Mouse (Mus musculus) thymus, postnatal 25 days (tissue): ENCODE measurements at regions not wholly inside any gene's neighbourhood (a gene's known extent, or its start where the extent isn't known, plus 50 kb on each side); places are given as distances from the start of the nearest gene placed in this dataset.

Source experiments
- DNase-seq: peaks from one replicate; pipeline ENCODE4 v3.0.0; 2022

DNA sequence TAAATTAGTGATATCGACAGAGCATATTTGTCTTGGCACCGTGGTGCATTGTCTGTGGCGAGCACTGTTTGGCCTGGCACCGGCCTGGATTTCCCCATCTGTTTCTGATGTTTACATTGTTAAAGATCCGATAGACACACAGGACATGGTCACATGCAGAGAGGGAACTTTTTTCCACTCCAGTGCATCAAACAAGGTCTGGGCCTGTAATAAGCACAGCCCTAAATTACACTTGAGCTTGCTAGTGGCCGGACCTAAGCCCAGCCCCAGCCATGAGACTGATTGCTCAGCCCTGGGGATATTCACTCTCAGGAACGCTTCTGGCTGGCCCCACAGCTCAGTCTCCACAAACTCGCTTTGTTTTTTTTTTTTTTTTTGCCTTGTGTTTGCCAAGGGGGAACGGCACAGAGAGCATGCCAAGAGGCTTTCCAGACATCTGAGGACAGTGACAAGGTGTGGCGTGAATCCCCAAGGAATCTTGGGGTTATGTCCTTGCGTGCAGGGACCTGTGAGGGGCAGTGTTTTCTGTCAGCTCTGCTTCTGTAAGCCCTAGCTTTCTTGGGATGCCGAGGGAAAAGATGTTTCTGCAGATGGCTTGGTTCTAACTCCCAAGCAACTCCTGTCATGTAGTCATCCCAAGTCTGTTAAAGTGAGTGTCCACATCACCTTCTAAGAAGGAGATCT lies 147.3 kb downstream of the Slc4a3 start:
- DNase-seq, result no peak

DNA sequence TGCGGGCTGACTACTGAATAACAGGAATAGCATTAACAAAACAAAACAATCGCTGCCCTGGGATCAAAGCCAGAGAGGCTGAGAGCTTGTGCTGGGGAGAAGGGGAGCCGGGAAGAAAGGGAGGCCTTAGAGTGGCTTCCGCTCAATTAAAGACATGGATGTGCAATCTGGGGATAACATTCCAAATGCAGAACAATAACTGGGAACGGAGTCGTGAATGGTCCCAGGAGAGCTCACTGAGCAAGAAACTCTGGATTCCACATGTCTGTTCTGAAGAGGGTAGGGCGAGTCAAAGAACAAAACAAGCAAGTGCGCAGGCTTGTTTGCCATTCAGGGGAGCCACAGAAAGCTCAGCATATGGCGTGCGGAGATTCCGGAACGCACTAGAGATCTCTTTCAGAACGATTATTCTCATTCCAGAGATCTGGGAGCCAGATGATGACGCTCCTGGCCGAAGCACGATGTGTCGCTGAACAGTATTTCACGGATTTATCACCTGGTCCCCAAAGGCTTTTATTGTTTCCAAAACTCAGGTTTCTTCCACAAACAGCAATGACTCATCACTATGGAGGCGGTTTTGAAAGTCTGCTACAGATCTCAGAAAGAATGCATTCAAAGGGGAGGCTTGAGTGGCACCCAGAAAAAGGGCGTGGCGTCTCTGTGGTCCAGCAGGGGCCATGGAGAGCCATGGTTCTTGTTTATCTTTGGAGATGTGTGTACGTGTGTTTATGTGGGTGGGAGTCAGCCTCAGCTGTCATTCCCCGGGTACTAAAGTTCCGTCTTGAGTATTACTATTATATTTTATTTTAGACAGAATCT lies 159.0 kb downstream of the Slc4a3 start:
- DNase-seq, result no peak

DNA sequence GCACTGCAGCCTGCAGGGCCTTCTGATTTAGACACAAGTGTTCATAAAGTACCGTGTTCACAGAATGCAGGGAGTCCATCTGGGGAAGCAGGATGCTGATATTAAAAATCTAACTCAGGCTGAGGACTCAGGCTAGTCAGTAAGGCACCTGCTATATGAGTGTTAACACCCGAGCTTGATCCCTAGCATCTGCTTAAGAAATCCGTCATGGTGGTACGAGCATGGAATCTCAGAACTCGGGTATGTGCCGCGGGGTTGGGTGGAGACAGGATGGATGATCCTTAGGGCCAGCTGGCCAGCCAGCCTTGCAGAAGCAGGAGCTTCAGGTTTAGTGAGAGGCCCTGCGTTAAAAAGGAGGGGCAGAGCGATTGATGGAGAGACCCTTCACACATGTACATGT lies 160.1 kb downstream of the Slc4a3 start:
- no peak for DNase-seq

DNA sequence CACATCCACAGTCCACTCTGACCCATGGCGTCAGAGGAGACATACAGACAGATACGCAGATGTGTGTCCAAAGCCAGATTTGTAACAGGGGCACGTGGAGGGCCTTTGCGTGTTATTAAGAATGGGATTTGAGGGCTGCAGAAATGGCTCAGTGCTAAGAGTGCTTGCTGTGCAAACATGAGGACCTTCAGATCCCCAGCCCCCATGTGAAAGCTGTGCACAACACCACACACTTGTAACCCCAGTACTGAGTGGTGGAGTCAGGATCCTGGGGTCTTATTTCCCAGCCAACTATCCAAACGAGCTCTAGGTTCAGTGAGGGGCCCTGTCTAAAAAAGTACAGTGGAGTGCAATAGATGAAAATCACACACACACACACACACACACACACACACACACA lies 177.4 kb downstream of the Slc4a3 start:
- no peak for DNase-seq

DNA sequence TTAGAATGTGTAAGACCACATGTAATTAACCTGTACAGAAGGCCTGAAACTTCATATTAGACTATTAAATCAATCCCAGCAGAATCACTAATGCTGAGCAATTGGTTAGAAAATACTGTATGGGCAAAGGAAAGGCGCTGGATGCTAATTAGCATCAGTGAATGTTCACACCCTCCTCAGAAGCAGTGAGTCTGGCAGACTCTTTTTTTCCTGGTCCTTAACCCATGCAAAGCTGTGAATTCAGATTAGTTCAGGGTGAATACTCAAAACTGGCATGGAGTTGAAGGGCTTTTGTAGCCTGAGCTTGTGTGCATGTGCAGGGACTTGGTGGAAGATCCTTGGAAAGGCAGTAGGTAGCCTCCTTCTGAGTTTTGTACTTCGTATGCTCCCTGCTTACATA lies 179.3 kb downstream of the Slc4a3 start:
- DNase-seq, result no peak

DNA sequence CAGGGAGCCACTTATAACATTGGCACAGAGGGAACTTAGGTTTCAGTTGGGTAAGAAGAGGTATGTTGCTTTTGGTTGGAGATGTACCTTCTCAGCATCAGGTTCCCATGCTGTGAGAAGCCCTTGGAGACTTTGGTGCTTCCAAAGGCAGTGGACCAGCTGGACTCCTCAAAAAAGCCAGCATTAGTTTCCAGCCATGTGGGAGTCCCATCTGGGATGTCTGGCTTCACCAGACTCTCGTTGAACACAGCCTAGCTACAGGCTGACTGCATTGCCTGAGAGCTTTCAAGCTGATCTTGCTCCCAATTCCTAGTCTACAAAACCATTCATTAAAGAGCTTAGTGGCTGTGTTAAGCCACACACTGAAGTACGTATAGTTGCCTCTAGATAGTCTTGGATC lies 182.8 kb downstream of the Slc4a3 start:
- no peak for DNase-seq

DNA sequence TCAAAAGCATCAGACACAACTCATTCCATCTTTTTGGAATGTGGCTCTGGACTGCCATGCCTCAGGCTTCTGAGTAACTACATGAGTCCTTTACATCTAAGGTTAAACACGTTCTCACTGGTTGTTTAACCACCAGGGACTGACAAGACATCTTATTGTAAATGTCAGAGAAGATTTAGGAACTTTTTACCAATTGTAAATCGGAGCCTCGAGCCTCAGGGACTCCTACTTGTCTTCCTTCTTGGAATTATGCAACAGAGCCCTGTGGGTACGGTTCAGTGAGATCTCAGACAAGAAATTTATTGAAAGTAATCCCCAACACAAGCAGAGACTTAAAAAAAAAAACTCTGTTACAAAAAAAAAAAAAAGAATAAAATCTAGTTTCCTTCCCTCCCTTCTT lies 187.7 kb downstream of the Slc4a3 start:
- DNase-seq, result no peak

DNA sequence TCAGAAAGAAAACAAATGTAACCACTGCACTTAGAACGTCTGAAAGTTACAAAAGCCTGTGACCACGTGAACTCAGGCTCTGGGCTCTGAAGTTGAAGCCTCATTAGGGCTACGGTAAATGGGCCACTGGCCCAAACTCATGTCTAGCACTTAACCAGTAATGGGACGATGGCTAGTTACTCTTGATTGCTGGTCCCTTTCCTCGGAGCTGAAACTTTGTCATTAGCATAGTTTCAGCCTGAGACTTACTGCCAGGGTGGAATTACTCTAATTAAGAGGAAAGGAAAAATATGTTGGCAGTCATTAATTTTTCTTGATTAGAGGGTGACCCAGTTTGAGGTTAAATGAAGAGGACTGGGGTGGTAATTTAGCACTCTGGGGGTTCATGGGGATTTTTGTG lies 192.6 kb downstream of the Slc4a3 start:
- DNase-seq, result no peak

DNA sequence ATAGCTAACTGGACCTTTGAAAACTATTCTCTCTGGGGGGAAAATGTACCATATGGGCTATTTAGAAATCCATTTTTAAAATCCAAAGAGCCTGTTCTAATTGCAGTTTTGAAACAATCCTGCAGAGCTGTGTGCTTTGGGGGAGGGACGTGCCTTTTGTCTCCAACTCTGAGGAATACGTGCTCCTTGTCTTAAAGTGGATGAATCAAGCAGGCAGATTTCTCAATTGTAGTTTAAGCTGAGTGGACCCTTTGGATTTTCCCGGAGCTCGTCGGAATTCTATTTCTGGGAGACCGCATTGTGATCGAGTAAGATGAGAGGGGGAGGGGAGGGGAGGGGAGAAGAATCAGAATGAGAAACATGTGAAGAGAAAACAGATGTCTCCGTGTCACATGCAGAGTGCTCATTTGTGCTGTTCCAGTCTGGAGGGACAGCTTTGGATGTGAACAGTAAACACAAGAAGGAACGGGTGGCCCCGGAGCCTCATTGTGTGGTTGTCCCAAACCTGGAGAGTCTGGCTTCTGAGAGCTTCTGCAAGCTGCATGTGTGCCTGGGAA lies 203.7 kb downstream of the Slc4a3 start:
- DNase-seq, result no peak

DNA sequence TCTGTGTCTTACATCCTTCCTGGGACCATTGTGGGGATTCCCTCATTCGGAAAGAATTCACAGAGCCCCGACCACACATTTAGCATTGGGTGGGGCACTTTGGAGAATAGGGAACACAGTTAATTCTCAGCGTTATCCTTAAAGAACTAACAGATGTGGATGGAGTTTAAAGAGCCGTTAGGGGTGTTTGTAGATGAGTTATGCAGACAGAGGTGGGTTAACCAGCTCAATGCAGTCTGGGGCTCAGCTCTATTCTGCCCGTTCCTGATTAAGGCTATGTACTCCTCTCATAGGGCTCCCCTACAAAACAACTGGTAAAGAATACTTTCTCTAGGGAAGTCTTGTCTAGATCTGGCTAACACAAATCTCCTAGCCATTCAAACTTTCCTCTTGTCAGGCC lies 226.1 kb downstream of the Slc4a3 start:
- DNase-seq, result no peak

DNA sequence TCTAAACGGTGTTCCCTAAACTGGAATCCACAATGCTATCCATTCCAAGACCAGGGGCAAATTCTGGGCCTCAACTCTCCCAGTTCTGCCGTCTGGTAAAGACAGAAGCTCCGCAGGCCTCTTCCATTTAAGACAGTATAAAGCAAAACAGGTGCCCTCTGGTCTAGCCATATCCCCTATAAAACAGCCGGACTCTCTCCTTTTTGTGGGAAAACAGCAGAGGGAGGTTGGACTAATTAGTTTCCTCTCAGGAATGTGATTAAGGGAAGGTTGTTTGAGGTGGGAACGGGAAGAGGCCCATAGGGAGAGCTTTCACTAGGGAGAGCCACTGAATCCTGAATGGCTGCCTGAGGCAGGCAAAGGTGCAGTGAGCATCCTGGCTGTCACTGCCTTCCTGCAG lies 226.9 kb downstream of the Slc4a3 start:
- DNase-seq, result no peak

DNA sequence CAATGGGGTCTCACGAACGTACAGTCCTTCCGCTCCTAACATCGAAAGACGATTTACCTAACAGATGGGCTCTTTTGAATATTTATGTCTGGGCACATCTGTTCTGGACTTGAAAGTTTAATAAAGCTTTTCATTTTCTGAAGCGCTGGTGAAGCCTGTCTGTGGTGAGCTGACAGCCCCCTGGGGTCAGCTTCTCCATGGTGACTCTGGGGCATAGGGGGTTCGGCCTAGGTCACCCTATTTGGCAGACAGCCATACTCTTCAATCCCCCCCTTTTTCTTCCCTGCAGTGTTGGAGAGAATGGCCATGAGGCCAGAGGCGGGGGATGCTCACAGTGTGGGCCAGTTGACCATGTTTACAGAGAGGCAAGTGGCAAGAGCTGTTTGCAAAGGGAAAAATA lies 232.8 kb downstream of the Slc4a3 start:
- DNase-seq, result no peak

DNA sequence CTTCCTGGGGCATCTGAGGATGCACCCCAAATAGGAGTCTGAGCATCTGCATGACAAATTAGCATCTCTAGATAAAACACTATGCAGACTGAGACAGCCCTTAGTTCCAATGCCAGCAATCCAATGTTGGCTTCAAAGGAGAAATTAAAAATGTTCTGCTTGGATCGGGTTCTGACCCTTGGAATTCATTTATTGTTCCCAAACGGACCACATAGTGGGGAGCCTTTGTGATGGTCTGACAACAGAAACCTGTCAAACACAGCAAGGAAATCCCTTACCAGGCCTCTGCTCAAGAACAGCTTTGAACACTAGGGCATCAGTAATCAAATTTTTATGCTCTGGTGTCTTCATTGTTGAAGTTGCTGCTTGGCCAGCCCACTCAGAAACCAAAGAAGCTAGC lies 237.1 kb downstream of the Slc4a3 start:
- no peak for DNase-seq

DNA sequence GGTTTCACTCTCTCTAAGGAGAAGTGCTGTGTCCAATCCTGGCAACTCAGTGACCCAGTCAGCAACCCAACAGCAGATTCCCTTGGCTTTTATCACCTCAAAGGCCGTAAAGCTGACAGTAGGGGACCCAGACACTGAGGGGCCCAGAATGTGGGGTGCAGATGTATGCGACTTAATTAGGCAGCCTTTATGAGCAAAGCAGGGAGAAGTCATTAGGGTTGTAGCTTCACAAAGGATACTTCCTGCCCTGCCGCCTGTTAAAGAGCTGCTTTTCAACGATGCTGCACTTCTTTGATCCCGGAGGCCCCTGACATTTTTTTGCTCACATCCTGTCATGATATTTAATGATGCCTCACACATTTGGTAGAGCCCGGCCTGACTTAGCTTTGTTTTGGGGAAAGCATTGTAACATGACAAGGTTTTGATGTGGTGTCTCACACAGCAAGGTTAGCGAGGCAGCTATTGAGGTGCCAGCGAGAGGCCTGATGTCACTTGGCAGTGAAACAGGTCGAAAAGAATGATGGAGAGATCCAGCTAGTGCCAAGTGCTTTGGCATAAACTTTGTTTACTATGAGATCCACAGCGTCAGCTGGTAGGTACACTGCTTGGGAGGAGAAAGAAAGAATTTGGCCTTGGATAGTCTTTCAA lies 240.2 kb downstream of the Slc4a3 start:
- no peak for DNase-seq

DNA sequence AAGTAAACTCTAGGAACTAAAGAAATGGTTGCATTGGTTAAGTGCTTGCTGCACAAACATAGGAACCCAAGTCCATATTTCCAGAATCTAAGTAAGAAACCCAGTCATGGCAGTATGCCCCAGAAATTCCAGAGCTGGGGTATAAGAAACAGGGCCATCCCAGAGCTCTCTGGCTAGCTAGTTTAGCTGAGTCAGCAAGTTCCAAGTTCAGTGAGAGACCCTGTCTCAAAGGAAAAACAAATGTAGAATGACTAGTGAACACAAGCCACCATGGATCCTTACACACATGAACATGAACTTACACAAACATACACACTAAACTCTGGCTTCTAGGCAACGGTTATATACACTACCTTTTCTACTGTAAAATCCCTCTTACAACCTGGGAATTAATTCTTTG lies 245.4 kb downstream of the Slc4a3 start:
- no peak for DNase-seq

DNA sequence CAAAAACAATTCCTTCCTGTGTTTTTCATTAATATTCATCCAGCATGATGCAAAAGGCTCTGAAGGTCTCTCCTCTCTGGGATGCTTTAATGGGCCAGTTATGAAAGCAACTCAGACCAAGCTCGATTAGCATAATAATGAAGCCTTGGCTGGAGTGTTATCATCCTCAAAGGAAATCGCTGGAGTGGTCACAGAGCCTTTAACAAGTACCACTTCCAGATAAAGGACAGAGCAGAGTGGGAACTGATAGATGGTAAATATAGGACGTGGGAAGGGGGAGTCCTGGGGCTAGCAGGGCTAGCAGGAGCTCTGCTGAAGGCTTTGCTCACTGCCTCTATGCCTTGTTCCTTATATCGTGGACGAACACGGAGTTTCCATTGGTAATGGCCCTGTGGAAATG lies 251.7 kb downstream of the Slc4a3 start:
- DNase-seq, result no peak

DNA sequence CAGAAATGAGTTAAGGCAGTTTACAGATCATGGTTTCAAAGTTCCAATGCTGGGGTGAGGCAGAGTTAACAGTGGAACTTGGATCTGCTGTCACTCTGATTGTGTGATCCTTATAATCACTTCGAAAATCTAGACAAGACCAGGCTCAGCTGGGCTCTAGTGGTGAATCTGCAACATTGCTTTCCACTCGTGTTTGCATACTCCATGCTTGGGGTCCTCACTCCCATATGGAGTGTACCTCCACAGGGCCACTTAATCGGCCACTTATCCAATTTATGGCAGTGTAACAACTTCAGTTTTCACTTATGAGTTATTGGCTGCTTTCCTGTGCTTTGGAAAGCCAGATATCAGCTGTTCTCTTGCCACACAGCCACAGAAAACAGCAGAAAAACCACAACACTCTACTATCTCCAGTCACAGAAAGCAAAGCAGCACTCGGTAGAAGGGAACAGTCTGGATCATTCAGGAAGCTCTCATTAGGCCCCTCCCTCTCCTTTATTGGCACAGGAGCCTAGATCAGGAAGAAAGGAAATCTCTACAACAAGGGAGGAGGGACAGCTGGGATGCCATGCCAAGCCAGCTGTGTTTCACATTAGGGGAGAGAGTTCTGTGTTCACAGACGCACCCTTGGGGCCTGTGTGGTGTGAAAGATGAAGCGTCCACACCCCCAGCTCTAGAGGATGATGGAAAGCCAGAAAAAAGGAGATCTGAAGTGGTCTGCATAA lies 252.5 kb downstream of the Slc4a3 start:
- DNase-seq, result no peak

DNA sequence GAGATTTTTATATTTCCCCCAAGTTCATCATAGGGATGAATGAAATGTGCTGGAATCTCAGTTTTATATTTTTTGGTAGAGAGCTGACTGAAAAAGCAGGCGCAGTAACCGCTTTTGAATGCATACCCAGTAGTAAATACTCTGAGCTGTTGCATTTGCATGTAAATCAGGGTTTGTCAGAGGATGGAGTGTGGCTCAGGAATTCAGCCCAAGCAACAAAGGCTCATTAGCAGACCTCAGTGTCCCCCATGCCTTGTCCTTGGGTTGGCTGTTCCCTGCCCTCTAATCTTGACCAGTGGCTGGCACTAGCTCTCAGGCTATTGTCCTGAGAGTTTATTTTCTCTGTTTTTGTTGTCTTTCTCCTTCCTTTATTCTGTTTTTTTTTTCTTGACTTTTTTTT lies 258.4 kb downstream of the Slc4a3 start:
- DNase-seq, result no peak

DNA sequence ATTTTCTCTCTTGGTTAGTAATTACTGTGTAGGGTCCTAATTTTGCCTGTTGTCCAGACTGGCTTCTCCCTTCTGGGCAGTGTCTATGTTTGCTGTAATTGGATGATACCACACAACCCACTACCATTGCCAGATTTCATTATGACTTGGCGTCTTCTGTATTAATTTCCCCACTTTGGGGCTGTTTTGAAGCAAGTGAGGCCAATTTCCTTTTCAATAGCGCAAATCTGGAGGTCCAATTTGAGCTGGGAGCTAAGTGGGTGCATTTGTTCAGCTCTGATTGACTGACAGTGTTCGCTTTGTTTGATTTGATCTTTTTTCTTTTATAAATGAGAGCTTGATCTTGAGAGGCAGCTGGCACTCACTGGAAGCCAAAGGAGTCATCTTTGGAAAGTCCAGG lies 266.4 kb downstream of the Slc4a3 start:
- DNase-seq, result no peak

DNA sequence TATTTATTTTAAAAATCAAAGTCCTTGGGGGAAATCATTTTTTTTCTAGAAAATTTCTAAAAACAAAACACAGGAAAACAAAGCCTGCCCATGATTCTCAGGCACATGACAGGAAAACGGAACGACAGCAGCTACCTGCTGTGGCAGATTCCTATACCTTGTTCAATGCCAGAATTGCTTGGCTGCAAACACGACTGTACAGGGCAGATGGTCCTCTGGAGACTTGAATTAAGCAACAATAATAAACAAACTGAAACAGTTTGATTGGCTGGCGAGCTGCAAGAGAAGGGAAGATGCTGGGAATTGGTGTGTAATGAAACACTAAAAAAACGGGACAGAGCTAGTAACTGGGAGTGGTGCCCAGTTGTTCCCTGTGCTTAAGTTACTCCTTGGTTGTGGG lies 280.1 kb downstream of the Slc4a3 start:
- DNase-seq, result no peak

DNA sequence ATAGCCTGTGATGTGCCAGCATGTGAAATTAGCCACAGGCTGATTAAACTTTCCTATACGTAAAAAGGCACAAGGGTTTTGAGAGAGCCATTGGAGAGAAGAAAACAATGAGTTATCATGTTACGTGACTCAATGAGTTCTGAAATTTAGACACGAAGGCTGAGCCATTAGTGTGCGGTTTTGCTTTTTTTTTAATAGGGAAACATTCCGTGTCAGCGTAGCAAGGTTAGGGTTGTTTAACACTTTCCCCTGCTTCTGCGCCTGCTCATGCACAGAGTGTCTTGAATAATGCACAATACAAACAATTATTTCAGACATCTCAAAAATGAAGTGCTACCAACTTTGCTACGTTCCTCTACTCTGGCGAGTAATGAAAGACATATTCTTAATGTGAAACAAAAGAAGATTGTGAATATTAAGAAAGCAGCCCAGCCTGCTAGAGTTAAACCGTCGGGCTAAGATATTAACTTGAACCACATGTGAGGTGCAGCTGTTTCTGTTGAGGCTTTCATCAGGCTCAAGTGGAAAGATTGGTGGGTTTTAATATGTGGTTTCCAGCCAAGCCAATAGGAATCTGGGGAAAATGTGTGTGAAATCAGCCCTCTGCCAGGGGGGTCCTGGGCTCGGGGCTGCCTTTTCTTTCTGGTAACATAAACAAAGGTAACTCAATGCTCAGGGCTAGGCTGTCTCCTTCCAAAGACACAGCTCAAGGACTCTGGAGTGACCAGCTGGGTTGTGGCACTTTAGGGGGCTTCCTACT lies 287.2 kb downstream of the Slc4a3 start:
- DNase-seq, result no peak

DNA sequence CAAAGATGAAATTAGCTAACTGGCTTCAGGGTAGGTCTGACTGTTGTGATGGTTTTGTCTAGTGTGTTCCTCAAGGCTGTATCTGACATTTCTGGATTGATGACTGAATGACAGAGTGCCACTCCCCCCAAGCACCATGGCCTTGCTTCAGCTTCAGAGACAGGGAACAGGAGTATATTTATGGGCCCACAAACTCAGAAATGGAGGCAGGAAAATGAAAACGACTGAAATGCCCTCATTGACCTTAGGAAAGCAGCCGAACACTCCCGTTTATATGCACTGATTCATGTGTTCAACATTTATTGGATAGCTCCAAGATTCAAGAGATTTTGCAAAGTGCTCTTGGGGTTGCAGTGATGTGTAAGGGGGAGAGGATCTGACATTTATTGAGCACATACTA lies 288.3 kb downstream of the Slc4a3 start:
- DNase-seq, result no peak
